Comparison of ENCODE assay signal across 30 mouse cellular contexts in the genomic region with DNA sequence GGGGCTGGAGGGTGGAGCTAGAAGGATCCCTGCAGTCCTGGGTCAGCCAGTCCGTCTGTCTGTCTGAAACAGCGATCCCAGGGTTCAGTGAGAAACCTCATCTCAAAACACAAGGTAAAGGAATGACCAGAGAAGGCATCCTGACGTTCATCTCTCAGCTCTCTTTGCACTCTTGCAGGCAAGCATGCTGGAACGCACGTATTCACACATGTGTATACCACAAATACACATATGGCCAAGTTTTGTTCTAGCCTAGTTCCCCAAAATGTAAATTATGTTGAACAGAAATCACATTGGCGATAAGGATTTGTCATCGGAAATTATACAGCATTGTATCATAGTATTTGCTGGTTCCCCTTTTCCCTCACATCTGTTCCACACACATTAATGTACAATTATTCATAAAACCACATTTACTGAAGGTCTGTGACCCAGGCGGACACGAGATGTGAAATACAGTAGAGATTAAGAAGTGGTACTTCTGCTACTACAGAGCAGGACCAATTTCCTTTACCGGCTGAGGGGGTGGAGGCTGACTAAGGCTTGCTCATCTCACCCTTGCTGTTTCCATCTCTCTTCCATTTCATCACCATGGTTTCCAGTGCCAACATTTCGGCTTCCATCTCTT. TPM values are rescaled to one million over a fixed set of nuclear protein-coding genes. Genes with fewer than 3 reads are reported as not detected.
DNase-seq lines count a peak whose midpoint lies in the region; ATAC-seq and TF ChIP-seq lines count a peak whose summit lies in the region.
"Had no signal": no experiment of that assay in that cellular context is flagged by ENCODE, and none has a peak within 500 bp of the region (broad histone marks: within the 10 kb centered on the region; RNA-seq: fewer than 3 reads in every experiment).

No protein-coding gene starts in this region.

- DNase-seq in 3T3-L1 (ENCODE audit: low read depth, low spot score): peak; percentile 84
- DNase-seq in CD4-positive, CD25-positive, alpha-beta regulatory T cell, adult 2 months (ENCODE audit: low read depth, low spot score): peak; percentile 9
- DNase-seq in NIH3T3 (ENCODE audit: low read depth): peak; percentile 46
- DNase-seq in midbrain, postnatal 0 days (ENCODE audit: low spot score): no peak
- DNase-seq in hindbrain, embryonic 10.5 days (ENCODE audit: low spot score): no peak
- DNase-seq in adrenal gland, postnatal 14 days: no peak
- DNase-seq: adrenal gland, postnatal 36 days; B cell, adult 2 months; cerebellum, adult 8-10 months; cerebellum, postnatal 25 days; heart, postnatal 36 days; kidney, adult 2 months; kidney, postnatal 4 days; right cerebral cortex, postnatal 25 days; spleen, adult 18-20 months; thymus, postnatal 14 days had no signal

- H3K36me3 ChIP-seq in intestine, postnatal 0 days (ENCODE audit: control insufficient read depth, insufficient read depth): no peaks in the 10 kb centered on the region
- H3K36me3 ChIP-seq in midbrain, postnatal 0 days (ENCODE audit: insufficient read depth, low read length): no peaks in the 10 kb centered on the region
- no peaks in the 10 kb centered on the region for H3K36me3 ChIP-seq in hindbrain, embryonic 10.5 days
- H3K36me3 ChIP-seq: embryonic facial prominence, embryonic 12.5 days; heart, embryonic 10.5 days; heart, embryonic 15.5 days; hindbrain, embryonic 15.5 days; limb, embryonic 13.5 days; lung, embryonic 15.5 days; neural tube, embryonic 13.5 days had no signal

- no peak overlapping the region for H3K9ac ChIP-seq in intestine, postnatal 0 days (ENCODE audit: low read depth, low read length)
- H3K9ac ChIP-seq in midbrain, postnatal 0 days (replicated peaks; ENCODE audit: low read length, poor library complexity, severe bottlenecking): no peak overlapping the region
- H3K9ac ChIP-seq: embryonic facial prominence, embryonic 12.5 days; heart, embryonic 15.5 days; hindbrain, embryonic 15.5 days; limb, embryonic 13.5 days; lung, embryonic 15.5 days; neural tube, embryonic 13.5 days had no signal

- ATAC-seq in hematopoietic stem cell, adult 5-6 weeks (replicated peaks in 1 of 2; ENCODE audit: insufficient read depth in 1 of 2, low FRiP score in 2 of 2, low TSS enrichment in 1 of 2, low read depth in 1 of 2, poor library complexity in 2 of 2, severe bottlenecking in 2 of 2): peak; percentile 71 to 83
- no peak for ATAC-seq in intestine, postnatal 0 days
- ATAC-seq in midbrain, postnatal 0 days (ENCODE audit: low FRiP score): no peak
- ATAC-seq: forebrain, embryonic 16.5 days; midbrain, embryonic 16.5 days; Patski had no signal

- no peaks in the 10 kb centered on the region for H3K27me3 ChIP-seq in intestine, postnatal 0 days (replicated peaks; ENCODE audit: control insufficient read depth, insufficient read depth, low read length)
- H3K27me3 ChIP-seq in midbrain, postnatal 0 days (ENCODE audit: insufficient read depth, low read length): no peaks in the 10 kb centered on the region
- no peaks in the 10 kb centered on the region for H3K27me3 ChIP-seq in hindbrain, embryonic 10.5 days (ENCODE audit: insufficient read depth, poor library complexity, severe bottlenecking)
- H3K27me3 ChIP-seq: embryonic facial prominence, embryonic 12.5 days; heart, embryonic 15.5 days; hindbrain, embryonic 15.5 days; limb, embryonic 13.5 days; lung, embryonic 15.5 days; neural tube, embryonic 13.5 days had no signal

- no peak overlapping the region for H3K4me2 ChIP-seq in intestine, postnatal 0 days (replicated peaks; ENCODE audit: low read depth)
- H3K4me2 ChIP-seq in midbrain, postnatal 0 days (ENCODE audit: low read depth, low read length, poor library complexity, severe bottlenecking): no peak overlapping the region
- H3K4me2 ChIP-seq: embryonic facial prominence, embryonic 12.5 days; heart, embryonic 15.5 days; hindbrain, embryonic 15.5 days; limb, embryonic 13.5 days; liver, embryonic 11.5 days; lung, embryonic 15.5 days; midbrain, embryonic 11.5 days; neural tube, embryonic 13.5 days had no signal

- no peaks in the 10 kb centered on the region for H3K4me1 ChIP-seq in intestine, postnatal 0 days (replicated peaks; ENCODE audit: control insufficient read depth, insufficient read depth, low read length)
- no peaks in the 10 kb centered on the region for H3K4me1 ChIP-seq in midbrain, postnatal 0 days (ENCODE audit: insufficient read depth, low read length)
- no peaks in the 10 kb centered on the region for H3K4me1 ChIP-seq in hindbrain, embryonic 10.5 days (replicated peaks)
- H3K4me1 ChIP-seq: heart, embryonic 10.5 days; heart, embryonic 15.5 days; limb, embryonic 13.5 days; lung, embryonic 15.5 days had no signal

- 81% methylated on average over 11 of the region's 11 CpGs for WGBS in intestine, postnatal 0 days
- WGBS in midbrain, postnatal 0 days: 83% methylated on average over 11 of the region's 11 CpGs
- WGBS in hindbrain, embryonic 10.5 days: 86% methylated on average over 11 of the region's 11 CpGs

- no peak for TF ChIP-seq CTCF in intestine, postnatal 0 days (IDR thresholded peaks at IDR 0.05; ENCODE audit: low read depth)
- no peak for TF ChIP-seq CTCF in midbrain, postnatal 0 days (IDR thresholded peaks at IDR 0.05)

- no peak overlapping the region for H3K27ac ChIP-seq in intestine, postnatal 0 days (ENCODE audit: low read depth, low read length)
- no peak overlapping the region for H3K27ac ChIP-seq in midbrain, postnatal 0 days (ENCODE audit: low read depth, low read length)
- H3K27ac ChIP-seq in hindbrain, embryonic 10.5 days: no peak overlapping the region
- H3K27ac ChIP-seq: embryonic facial prominence, embryonic 12.5 days; heart, embryonic 10.5 days; heart, embryonic 15.5 days; hindbrain, embryonic 15.5 days; limb, embryonic 13.5 days; lung, embryonic 15.5 days; neural tube, embryonic 13.5 days had no signal

- H3K9me3 ChIP-seq in intestine, postnatal 0 days (ENCODE audit: control insufficient read depth): no peaks in the 10 kb centered on the region
- H3K9me3 ChIP-seq in midbrain, postnatal 0 days (ENCODE audit: low read length): no peaks in the 10 kb centered on the region
- no peaks in the 10 kb centered on the region for H3K9me3 ChIP-seq in hindbrain, embryonic 10.5 days
- H3K9me3 ChIP-seq: embryonic facial prominence, embryonic 12.5 days; heart, embryonic 10.5 days; heart, embryonic 15.5 days; hindbrain, embryonic 15.5 days; limb, embryonic 13.5 days; lung, embryonic 15.5 days; neural tube, embryonic 13.5 days had no signal

- no peak overlapping the region for H3K4me3 ChIP-seq in intestine, postnatal 0 days (ENCODE audit: low read depth, low read length)
- H3K4me3 ChIP-seq in midbrain, postnatal 0 days (ENCODE audit: low read depth, low read length): no peak overlapping the region
- H3K4me3 ChIP-seq in hindbrain, embryonic 10.5 days: no peak overlapping the region
- H3K4me3 ChIP-seq: embryonic facial prominence, embryonic 12.5 days; heart, embryonic 10.5 days; heart, embryonic 15.5 days; hindbrain, embryonic 15.5 days; limb, embryonic 13.5 days; lung, embryonic 15.5 days; neural tube, embryonic 13.5 days had no signal

RNA-seq across cellular contexts. Expression of gene Ranbp6, which starts 37.3 kb away (rescaled TPM):
- total RNA-seq in hematopoietic stem cell, adult 5-6 weeks (2017): 26.2 and 34.7 TPM in 2 replicates
- 6.5 and 6.6 TPM in 2 replicates for polyA plus RNA-seq in intestine, postnatal 0 days (2015; fragmentation: Nextera tagmentation; extraction: Ambion mirVana)
- 47.2 and 62.2 TPM in 2 replicates for total RNA-seq in midbrain, postnatal 0 days (2014; rRNA removed)
- 38.8 and 39.4 TPM in 2 replicates for polyA plus RNA-seq in midbrain, postnatal 0 days (2015; fragmentation: Nextera tagmentation; extraction: Ambion mirVana)
- polyA plus RNA-seq in hindbrain, embryonic 10.5 days (2016; fragmentation: Nextera tagmentation; extraction: Ambion mirVana): 24.7 and 26.1 TPM in 2 replicates
- total RNA-seq in adrenal gland, postnatal 14 days (2021): 13.4 and 16.7 TPM in 2 replicates

RNA-seq across cellular contexts. Expression of gene 9930021J03Rik, which starts 44.2 kb away (rescaled TPM):
- total RNA-seq in hematopoietic stem cell, adult 5-6 weeks (2017): 20.5 and 27.4 TPM in 2 replicates
- polyA plus RNA-seq in intestine, postnatal 0 days (2015; fragmentation: Nextera tagmentation; extraction: Ambion mirVana): 3.4 and 4.1 TPM in 2 replicates
- 27.0 and 27.5 TPM in 2 replicates for total RNA-seq in midbrain, postnatal 0 days (2014; rRNA removed)
- polyA plus RNA-seq in midbrain, postnatal 0 days (2015; fragmentation: Nextera tagmentation; extraction: Ambion mirVana): 5.1 and 6.3 TPM in 2 replicates
- 4.0 and 4.1 TPM in 2 replicates for polyA plus RNA-seq in hindbrain, embryonic 10.5 days (2016; fragmentation: Nextera tagmentation; extraction: Ambion mirVana)
- total RNA-seq in adrenal gland, postnatal 14 days (2021): 16.4 and 16.6 TPM in 2 replicates

Comparison
In these comparisons a context has a peak if more than half of its experiments do, and no peak if none do; other contexts are left out.
1. DNase-seq: peak in 3T3-L1 (single experiment), CD4-positive, CD25-positive, alpha-beta regulatory T cell, adult 2 months (single experiment) and NIH3T3 (single experiment); none in midbrain, postnatal 0 days (single experiment), hindbrain, embryonic 10.5 days (single experiment) and adrenal gland, postnatal 14 days (single experiment).
2. ATAC-seq: peak in hematopoietic stem cell, adult 5-6 weeks (2 of 2); none in intestine, postnatal 0 days (single experiment) and midbrain, postnatal 0 days (single experiment).